Mouse (Mus musculus) activated CD4-positive, CD25-positive, alpha-beta regulatory T cell, adult 4 months (primary cell): ENCODE measurements around the gene Pcdh19. TPM values are rescaled to one million over a fixed set of nuclear protein-coding genes. Genes with fewer than 3 reads are reported as not detected.
"Not testable (repeated sequence)": the region's sequence is repeated elsewhere in the genome, so short reads cannot be mapped to it uniquely, and the experiment has no call there.

Experiments used
- ATAC-seq: one replicate; pipeline ENCODE4 v1.8.0; 2017
- polyA plus RNA-seq, 2 experiments: library from polyadenylated mRNA; unstranded; fragments of 100-300 nt; shearing (Covaris generic); gene quantifications; one replicate each; pipeline ENCODE4 v1.2.1; 2017

Gene Pcdh19
- polyA plus RNA-seq: not detected

DNA sequence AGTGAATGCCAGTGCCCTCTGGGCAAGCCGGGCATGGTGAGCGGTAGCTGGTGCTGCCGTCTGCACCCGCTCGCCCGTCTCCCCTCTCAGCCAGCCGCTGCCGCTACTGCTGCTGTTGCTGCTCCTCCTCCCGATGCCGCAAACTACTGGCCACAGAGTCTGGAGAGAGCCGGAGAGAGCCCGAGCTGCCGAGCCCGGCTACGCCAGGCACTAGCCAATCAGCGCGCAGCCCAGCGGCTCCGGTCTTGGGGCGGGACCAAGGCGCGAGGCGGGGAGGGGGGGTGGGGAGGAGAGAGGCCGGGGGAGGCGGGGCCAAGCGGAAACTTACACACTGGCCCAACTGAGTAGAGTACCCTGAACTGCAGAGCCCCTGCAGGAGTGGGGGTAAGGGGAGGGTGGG is at the start of gene Pcdh19:
Pcdh19 (minus strand) TSS at position 148 of the 400 bp plus-strand sequence.
- peak; percentile 11 for ATAC-seq

DNA sequence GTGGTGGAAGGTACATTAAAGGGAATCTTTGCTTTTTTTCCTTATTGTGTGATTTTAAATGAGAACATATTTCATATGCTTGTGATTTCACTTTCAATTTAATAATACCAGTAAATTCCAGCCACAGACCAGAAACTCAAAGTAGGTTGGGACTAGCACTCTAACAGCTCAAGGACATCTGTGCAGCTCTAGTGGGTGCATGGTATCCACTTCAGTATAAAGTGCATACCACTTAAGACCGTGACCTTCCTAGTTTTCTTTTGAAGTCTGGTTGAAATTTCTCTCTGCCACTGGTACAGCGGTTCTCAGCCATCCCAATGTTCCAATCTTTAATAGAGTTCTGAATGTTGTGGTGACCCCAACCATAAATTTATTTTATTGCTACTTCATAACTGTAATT is 47.1 kb upstream of the Pcdh19 start:
- no peak for ATAC-seq

DNA sequence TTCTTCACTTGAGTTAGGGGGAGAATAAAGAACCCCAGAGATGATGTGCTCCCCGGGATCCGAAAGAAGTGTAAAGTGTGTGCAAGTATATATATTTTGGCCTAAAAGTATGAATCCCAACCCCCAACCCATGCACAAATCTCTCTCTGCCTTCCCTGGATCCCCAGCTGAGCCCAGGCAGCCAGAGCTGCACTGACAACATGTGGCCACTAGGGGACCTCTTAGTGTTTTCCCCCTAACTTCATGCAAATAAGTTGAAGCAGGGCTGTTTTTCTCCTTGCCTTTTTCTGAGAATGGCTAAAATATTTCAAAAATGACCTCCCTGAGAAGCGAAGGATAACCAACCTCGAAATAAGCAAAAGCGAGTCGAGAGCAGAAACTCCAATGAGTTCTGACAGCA is 46.2 kb upstream of the Pcdh19 start:
- no peak for ATAC-seq

DNA sequence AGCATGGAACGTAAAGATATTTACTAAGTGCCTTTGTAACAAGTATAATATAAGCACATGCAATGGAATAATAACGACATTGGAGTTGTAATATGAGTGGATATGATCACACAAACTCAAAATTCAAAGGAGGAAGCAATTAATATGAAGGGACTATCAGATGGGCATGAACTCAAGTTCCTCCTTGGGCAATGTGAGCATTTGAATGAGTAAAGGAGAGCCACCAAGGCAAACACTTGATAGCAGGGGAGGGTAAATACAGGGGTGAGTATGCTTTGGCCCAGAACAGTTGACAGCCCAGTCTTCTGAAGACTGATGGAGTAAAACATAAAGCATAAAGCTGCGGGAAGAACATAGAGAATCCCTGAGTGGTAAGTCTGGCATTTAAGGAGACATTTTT is 32.7 kb upstream of the Pcdh19 start:
- no peak for ATAC-seq

DNA sequence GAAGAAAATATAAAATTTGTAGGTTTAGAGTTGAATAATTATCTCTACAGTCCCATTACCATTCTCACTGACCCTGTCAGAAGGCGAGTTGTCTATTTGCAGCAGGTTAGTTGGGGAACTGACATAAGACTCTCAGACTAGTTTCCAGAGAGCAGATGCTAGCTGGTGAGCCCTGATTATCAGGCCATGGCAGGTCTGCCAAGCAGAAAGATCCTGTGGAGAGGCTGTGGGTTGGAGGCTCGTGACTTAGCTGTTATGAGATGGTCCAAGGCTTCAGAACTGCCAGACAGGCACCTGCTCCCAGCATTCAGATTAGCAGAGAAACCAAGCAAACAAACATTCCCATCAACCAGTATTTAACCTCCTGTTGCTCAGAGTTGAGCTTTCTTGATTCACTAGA is 21.8 kb upstream of the Pcdh19 start:
- ATAC-seq: no peak

DNA sequence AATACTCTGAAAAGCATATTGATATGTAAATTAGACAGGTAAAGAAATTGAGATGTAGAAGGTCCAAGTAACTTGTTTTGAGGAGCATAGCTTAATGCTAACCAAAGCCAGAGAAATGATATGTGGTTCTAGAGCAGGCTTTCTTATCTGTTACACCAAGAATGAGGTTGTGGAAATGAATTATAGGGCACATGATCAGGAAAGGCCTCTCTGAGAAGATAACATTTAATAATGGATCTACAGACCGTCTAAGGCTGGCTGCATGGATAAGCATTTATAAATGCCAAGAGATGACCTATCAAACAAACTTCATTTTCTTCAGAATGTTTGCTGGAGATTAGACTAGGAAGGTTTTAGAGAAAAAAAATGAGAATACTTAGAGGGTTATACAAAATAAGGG is 14.1 kb upstream of the Pcdh19 start:
- ATAC-seq: no peak

DNA sequence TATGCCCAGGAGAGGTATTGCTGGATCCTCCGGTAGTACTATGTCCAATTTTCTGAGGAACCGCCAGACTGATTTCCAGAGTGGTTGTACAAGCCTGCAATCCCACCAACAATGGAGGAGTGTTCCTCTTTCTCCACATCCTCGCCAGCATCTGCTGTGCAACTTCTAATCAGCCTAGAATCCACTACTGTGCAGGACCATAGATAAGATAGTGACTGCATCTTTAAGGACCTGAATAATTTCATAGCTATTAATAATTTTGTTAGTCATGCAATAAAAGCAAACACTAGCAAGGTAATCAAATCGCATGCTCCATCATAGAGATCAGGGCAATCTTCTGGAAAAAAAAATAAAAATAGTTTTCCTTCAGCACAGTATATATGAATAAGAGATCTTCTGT is 9.1 kb upstream of the Pcdh19 start:
- not testable (repeated sequence) for ATAC-seq

DNA sequence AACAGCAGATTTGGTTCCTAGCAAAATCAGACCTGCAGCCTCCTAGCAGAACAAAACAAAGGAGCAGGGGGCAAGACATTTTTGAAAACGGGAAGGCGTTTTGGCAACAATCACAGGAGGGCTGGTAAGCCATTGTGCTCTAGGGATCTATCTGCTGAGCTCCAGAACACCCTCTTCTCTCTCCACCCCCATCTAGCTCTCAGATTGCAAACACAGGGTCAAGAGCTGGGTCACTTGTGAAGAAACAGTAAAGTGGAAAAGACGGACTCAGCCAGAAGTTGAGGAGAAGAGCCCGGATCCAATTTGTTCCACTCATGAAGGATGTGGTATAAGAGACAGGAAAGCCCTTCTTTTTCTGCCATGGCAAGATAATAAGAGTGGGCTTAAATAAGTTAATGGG is 7.7 kb upstream of the Pcdh19 start:
- no peak for ATAC-seq

DNA sequence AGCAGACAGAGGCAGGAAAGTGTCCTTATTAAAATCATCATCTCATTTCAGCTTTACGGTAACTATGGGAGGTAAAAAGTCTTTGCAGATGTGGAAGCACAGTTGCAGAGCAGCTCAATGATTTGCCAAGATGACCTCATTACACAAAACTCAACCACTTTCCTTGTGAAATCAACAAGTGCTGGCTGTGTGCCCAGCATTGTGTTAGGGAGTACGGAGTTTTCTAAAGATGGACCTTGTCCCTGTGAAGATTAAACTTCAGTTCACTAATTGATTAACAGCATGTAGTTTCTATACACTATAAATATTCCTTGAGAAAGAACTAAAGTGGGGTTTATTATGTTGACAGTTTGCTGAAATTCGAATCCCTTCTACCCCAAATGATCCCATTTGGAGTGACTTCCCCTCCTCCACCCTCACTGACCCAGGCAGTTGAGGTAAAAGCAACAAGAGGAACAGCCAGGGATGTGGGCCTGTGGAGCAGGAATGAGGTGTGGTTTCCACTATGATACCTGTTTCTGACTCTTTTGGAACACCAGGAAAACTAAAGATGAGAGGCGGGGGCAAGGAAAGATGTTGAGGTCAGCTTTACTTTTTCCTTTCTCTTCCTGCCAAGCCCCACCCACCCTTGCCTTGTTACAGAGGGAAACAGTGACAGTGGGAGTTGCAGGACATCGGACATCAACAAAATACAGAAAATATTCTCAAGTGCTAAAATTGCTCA is 4.4 kb upstream of the Pcdh19 start:
- ATAC-seq: no peak

DNA sequence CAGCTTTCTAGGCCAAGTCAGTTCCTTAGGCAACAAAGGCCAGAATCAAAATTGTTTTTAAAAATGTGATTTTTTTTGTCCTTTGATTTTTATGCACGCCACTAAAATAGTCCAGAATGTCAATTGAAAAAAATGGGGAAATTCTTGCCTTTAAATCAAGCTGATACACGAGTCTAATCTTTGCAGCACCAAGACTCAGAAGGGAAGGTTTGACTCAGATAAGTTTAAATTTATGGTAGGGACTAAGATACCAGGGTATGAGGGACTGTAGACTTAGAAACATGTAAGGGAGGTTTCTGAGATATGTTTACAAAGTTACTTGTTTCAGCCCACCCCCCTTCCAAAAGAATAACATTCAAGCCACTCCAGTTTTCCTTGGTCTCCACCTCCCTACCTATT is 3.6 kb upstream of the Pcdh19 start:
- ATAC-seq: no peak

DNA sequence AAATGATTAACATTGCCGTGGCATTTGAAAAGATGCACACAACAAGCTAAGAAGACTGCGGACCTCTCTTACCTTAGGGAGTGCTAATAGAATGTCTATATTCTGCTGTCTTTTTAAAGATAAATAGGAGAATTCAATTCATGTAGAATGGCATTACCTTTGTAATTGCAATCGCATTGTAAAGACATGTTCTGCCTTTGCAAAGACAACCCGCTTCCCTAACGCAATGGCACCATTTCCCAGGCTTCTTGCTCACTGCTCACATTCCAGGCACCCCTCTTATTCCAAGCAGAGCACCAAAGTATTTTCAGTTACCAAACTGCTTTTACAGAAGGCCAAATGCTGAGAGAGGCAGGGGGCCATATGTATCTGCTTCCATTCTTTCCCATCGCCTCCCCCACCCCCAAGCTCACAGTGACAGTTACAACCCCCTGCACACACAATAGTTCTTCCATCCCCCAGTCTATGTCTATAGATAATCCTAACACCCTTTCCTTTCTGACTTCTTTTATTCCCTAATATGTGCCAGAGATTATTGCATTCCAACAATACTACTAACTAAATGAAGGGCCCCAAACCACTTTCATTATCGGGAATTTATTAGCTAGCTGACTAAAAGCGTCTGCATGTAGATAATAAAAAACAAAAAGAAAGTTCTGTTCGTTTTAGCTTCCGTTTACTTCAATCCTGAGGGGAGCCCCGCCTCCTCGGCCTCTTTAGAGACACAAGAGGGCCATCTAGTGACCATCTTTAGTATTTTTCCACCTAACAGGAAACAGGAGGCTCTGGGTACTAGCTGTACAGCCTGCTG is 3.0 kb upstream of the Pcdh19 start:
- peak; percentile 91 for ATAC-seq

DNA sequence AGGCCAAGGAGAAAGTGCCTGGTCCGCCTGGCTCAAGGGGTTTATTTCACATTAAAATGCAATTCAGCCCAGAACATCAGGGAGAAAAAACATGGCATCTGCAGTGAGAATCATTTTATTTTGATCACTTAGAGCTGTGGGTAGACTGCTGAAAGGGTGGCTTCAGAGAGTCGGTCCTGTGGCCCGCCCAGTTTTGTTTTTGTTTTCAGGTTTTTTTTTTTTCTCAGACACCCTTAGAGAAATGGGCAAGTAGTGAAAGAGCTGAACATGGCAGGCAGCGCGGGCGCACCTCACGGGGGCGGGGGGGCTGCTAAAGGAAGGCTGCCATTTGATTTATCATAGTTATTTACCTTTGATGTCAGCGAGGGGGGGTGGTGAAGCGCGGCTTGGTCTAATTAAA is 2.0 kb upstream of the Pcdh19 start:
- no peak for ATAC-seq

DNA sequence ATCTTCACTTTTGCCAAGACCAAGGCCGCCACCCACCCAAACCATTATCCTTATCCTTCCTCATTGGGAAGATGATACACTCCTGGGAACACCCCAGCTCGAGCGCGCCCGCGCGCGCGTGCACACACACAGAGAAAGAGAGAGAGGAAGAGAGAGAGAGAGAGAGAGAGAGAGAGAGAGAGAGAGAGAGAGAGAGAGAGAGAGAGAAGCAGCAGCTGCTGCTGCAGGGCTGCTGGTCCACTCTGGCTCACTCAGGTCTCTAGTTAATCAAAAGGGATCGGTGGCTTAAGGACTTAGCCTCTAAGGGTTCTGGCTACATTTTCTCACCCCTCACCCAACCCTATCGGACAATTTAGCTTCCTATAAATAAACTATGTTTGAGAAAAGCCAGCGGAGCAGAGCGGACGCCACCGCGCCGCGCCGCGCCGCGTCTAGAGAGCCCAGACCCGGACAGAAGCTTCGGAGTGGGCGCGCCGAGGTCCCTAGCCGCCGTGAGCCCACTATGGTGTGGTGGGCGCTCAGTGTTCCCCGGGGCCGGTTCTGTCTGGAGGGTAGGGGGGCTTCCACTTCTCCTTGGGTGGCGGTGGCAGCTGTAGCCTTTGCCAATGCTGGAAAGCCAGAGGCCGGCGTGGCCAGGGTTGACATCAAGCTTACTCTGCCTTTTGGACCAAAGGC is 926 bp upstream of the Pcdh19 start:
- ATAC-seq: no peak

DNA sequence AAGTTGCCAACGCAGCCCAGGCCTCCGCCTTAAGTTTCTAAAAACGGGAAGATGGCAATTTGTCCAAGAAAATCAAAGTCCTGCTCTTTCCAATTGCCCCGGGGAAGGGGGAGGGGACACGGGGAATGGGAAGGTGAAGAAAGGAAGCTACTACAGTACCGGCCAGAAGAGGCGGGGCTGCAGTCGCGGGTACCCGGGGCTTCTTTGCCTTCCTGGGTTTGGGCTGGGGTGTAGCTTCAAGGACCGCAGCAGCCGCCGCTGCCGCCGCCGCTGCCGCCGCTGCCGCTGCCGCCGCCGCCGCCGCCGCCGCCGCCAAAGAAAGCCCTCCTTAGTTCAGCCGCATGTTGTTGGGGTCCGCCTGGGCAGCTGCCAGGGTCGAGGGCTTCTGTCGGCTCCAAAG is 631 bp downstream of the Pcdh19 start:
- ATAC-seq: no peak

DNA sequence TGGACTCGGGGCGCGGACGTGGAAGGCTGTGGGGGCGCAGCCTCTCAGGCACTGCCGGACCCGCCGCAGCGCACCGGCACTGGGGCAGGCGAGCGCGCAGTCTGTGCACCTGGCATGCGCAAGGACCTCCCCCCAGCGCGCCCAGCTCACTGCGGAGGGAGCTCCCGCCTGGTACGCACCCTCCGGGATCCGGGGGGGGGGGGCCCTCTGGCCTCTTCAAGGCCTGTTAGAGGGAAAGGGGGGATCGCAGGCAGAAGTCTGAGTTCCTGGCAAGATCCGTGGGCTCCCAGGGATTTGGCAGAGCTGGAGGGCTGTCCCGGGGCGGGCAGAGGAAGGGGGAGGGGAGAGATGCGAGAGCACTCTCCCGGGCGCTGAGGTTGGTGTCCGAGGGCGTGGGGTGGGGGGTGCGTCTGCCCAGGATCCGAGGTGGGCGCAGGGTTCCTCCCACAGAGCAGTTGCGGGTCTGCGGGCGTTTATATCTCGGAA is 1.1 kb downstream of the Pcdh19 start:
- ATAC-seq: no peak

DNA sequence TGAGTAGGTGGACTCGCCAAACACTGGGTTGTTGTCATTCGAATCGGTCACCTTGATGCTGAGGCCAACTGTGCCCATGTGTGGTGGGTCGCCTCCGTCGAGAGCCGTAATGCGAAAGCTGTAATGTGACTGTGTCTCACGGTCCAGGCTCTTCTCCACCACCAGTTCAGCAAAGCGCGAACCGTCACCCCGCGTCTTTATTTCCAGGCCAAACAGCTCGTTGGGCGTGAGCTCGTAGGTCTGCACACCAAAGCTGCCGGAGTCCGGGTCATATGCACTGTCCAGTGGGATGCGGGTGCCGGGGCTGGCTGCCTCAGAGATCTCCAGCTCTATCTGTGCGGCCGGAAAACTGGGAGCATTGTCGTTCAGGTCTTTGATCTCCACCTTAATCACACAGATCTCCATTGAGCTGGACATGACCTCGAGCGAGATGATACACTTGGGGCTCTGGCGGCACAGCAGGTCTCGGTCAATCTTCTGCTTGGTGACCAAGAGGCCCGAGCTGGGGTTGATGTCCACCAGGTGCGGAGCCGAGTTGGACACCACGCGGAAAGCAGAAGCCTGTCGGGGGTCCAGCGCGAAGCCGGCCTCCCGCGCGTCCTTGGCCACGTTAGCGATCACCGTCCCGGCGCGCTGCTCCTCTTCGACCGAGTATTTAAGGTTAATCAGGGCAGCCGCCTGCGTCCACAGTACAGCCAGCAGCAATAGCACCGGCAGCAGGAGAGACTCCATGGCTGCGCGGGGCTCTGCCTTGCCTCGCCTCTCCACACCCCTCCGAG is 2.1 kb downstream of the Pcdh19 start:
- ATAC-seq: no peak

DNA sequence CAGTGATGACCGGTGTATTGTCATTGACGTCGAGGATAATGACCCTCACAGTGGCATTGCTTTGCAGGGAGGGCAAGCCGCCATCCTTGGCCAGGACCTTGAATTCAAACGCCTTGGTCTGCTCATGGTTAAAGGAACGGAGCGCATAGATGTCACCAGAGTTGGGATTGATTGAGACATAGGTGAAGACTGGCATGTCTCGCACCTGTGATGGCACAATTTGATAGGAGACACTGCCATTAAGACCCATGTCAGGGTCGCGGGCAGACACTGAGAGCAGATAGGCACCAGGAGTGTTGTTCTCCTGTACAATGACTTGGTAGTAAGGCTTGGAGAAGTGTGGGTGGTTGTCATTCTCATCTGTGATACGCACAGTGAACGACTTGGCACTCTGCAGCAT is 3.2 kb downstream of the Pcdh19 start:
- no peak for ATAC-seq

DNA sequence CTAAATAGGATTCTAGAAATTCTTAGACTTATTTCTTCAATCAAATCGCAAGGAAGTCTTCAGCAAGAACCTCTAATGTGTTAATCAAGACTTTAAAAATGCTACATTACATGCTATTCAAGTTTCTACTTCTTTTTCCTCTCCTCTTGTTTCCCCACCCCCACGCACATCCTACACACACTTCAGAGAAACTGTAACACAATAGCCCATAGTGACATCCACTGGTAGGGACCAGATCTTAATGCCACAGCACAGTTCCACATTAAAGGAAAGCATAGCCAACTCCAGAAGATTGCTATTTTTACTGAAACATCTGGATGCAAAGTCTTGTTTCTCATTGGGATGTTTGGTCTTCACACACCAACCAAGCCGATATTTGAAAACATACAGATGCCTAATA is 4.8 kb downstream of the Pcdh19 start:
- no peak for ATAC-seq

DNA sequence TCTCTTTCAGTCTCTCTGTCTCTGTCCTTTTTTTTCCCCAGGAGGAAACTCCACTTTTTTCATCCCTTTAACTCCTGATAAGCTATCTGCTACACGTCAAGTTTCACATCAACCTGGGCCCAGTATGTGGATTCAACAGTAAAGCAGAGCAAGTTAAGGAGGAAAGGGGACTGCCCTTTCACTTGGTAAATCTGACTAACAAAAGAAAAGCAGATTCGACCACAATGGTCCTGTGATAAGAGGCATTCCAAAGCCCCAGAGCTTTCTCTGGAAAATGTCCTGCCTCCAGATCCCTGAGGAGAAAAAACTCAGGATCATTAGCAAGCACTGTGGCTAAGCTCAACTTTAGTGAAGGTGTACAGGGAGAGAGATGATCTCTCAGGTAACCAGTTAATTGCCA is 13.7 kb downstream of the Pcdh19 start:
- no peak for ATAC-seq

DNA sequence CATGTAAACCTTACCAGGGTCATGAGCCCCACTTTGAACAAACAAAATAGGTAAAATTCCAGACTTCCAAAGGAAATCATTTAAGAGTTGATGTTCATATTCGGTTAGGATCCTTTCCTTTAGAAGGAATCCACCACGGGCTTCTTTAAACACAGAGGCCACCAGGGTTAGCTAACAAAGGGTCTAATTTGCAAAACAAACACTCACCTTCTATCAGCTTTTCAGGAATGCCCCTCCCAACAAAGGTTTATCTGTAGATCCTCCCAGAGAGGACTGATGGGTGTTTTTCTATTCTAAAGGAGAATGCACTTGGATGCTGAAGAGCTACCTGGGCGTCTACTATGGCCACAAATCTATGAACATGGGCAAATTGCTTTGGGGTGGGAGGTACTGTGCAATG is 15.0 kb downstream of the Pcdh19 start:
- ATAC-seq: no peak

DNA sequence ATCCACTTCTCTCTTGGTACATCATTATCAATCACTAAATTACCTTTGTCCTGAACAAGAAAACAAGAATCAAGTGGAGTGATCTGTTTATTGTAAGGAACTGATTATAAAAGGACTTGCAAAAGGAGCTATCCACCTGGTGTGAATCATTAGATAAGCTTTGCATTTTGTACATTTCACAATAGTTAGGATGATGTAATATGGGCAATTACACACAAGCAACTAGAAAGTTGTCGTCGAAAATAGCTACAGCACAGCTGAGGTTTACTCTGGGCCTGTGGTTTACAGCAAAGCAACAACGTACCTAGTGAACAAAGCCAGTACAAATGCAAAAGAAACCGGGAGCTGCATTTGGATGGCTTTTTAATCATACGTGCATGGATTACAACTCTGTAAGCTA is 28.7 kb downstream of the Pcdh19 start:
- no peak for ATAC-seq
